Mouse (Mus musculus) lung, adult 2 months (tissue): Measurements from ENCODE around the gene Mdga1.

Experiments used
- CTCF ChIP-seq: fragments of 200-500 bp; IDR thresholded peaks from 2 replicates; pipeline ENCODE4 v1.5.1; 2011; ENCODE audit warnings: mild to moderate bottlenecking, low read length, control low read depth; ENCODE audit not compliant: insufficient read depth
- POLR2A ChIP-seq: fragments of 200-500 bp; IDR thresholded peaks from 2 replicates; pipeline ENCODE4 v1.6.1; 2011; ENCODE audit warnings: low read depth, mild to moderate bottlenecking, control low read depth, low read length, borderline replicate concordance; ENCODE audit errors: extremely low read depth

DNA sequence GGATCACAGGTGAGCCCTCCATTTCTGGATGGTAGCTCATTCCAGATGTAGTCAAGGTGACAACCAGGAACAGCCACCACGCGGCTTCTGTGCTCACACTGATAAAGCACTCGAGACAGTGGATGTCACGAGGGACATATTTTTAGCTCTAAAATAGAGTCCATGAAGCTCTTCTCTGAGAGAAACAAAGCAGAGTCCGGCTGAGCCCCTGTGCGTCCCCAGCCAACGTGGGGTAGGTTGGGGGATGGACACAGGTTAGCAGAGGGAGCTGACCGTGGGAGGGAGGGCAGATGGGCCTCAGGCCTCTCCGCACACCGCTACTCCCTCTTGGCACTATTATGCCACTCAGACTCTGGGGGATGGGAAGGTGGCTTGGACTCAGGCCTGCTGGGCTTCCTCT lies 181.3 kb downstream of the Mdga1 start:
- no peak for TF ChIP-seq POLR2A
- no peak for TF ChIP-seq CTCF
